Mouse (Mus musculus) hindbrain, embryonic 12.5 days (tissue): ENCODE measurements around the gene Cog5. TPM values are rescaled to one million over a fixed set of nuclear protein-coding genes. Genes with fewer than 3 reads are reported as not detected.

Source experiments
- ATAC-seq: fragments of 200-750 bp; cut with Nextera tagmentation; 2 replicates; pipeline ENCODE4 v1.8.0; 2017; ENCODE audit warnings: moderate TSS enrichment; ENCODE audit not compliant: low FRiP score
- H3K27ac ChIP-seq: fragments of 300-500 bp; sonication (generic); 2 replicates; pipeline ENCODE4 v1.5.1; 2016; ENCODE audit warnings: mild to moderate bottlenecking
- H3K27me3 ChIP-seq: fragments of 300-500 bp; sonication (generic); 2 replicates; pipeline ENCODE4 v1.6.1; 2016; ENCODE audit warnings: mild to moderate bottlenecking
- H3K36me3 ChIP-seq: fragments of 300-500 bp; sonication (generic); 2 replicates; pipeline ENCODE4 v1.6.1; 2016; ENCODE audit warnings: mild to moderate bottlenecking
- H3K4me1 ChIP-seq: fragments of 300-500 bp; sonication (generic); 2 replicates; pipeline ENCODE4 v1.6.1; 2016
- H3K4me2 ChIP-seq: fragments of 300-500 bp; sonication (generic); replicated peaks from 2 replicates; pipeline ENCODE4 v1.6.1; 2016; ENCODE audit warnings: mild to moderate bottlenecking
- H3K4me3 ChIP-seq: fragments of 300-500 bp; sonication (generic); 2 replicates; pipeline ENCODE4 v1.5.1; 2016; ENCODE audit warnings: mild to moderate bottlenecking
- H3K9ac ChIP-seq: fragments of 300-500 bp; sonication (generic); 2 replicates; pipeline ENCODE4 v1.6.1; 2016; ENCODE audit warnings: mild to moderate bottlenecking, moderate library complexity
- H3K9me3 ChIP-seq: fragments of 300-500 bp; sonication (generic); replicated peaks from 2 replicates; pipeline ENCODE4 v1.6.1; 2016; ENCODE audit warnings: mild to moderate bottlenecking
- WGBS: fragments of 180-500 bp; shearing (Covaris S2); methylation state at CpG from one replicate; pipeline ENCODE4 v1.1.7; 2016; 5-methylcytosine and 5-hydroxymethylcytosine counted together
- polyA plus RNA-seq: library from polyadenylated mRNA; unstranded; fragments of >200 nt; fragmentation: Nextera tagmentation; extraction: Ambion mirVana; gene quantifications from 2 replicates; pipeline ENCODE4 v1.2.1, GENCODE M21; 2016

Gene Cog5
- polyA plus RNA-seq, 1 experiment from 2014 or later = 38.1 TPM

- no peak for ATAC-seq
- Histone ChIP-seq H3K36me3 (0 out of 2 replicates have a peak, but pooled peaks cover 5% of the 10 kb centered on the region), H3K4me1 (peaks cover 4% of the 10 kb centered on the region), H3K9me3 (0 out of 2 replicates have a peak, but pooled peaks cover 3% of the 10 kb centered on the region), H3K27me3 (no peaks in the 10 kb centered on the region), H3K4me2 (no peak overlapping the region), H3K4me3 (no peak overlapping the region), H3K27ac (no peak overlapping the region), H3K9ac (no peak overlapping the region)
Measured at GRCm38 (mm10) chr12:31838521-31838920, 183.9 kb downstream of the Cog5 start.

- H3K27me3 ChIP-seq = no peaks in the 10 kb centered on the region
- H3K9ac ChIP-seq = no peak overlapping the region
- ATAC-seq = peak; percentile 81
- 0 out of 2 replicates have a peak overlapping the region, but pooled peaks have one; percentile 2 for H3K27ac ChIP-seq
- H3K36me3 ChIP-seq = 0 out of 2 replicates have a peak, but pooled peaks cover 5% of the 10 kb centered on the region
- peaks cover 4% of the 10 kb centered on the region for H3K4me1 ChIP-seq
- no peak overlapping the region for H3K4me2 ChIP-seq
- no peak overlapping the region for H3K4me3 ChIP-seq
- 0 out of 2 replicates have a peak, but pooled peaks cover 3% of the 10 kb centered on the region for H3K9me3 ChIP-seq
Measured at GRCm38 (mm10) chr12:31839249-31839648, 184.6 kb downstream of the Cog5 start.

GRCm38 (mm10) chr12:31846077-31846476 lies 191.4 kb downstream of the Cog5 start:
- WGBS = 92% methylated on average over 3 of the region's 3 CpGs
- no peak overlapping the region for H3K9ac ChIP-seq
- H3K36me3 ChIP-seq = 0 out of 2 replicates have a peak, but pooled peaks cover 5% of the 10 kb centered on the region
- H3K4me3 ChIP-seq = no peak overlapping the region
- H3K9me3 ChIP-seq = 0 out of 2 replicates have a peak, but pooled peaks cover 3% of the 10 kb centered on the region
- no peak for ATAC-seq
- no peaks in the 10 kb centered on the region for H3K27me3 ChIP-seq
- H3K4me1 ChIP-seq = no peaks in the 10 kb centered on the region
- H3K27ac ChIP-seq = no peak overlapping the region
- no peak overlapping the region for H3K4me2 ChIP-seq

- no peak overlapping the region for H3K4me2 ChIP-seq
- H3K4me1 ChIP-seq = no peaks in the 10 kb centered on the region
- H3K9me3 ChIP-seq = no peaks in the 10 kb centered on the region
- 80% methylated on average over 5 of the region's 5 CpGs for WGBS
- no peaks in the 10 kb centered on the region for H3K36me3 ChIP-seq
- H3K4me3 ChIP-seq = no peak overlapping the region
- H3K27ac ChIP-seq = no peak overlapping the region
- H3K27me3 ChIP-seq = no peaks in the 10 kb centered on the region
- no peak for ATAC-seq
- no peak overlapping the region for H3K9ac ChIP-seq
Measured at GRCm38 (mm10) chr12:31848630-31849415, 194.2 kb downstream of the Cog5 start.

- 98% methylated on average over 2 of the region's 2 CpGs for WGBS
- ATAC-seq = no peak
Measured at GRCm38 (mm10) chr12:31849601-31850000, 194.9 kb downstream of the Cog5 start.

GRCm38 (mm10) chr12:31854039-31854438 lies 199.4 kb downstream of the Cog5 start:
- H3K9ac ChIP-seq = no peak overlapping the region
- no peak overlapping the region for H3K4me2 ChIP-seq
- 80% methylated on average over 3 of the region's 3 CpGs for WGBS

More at GRCm38 (mm10) chr12:31849601-31850000, 194.9 kb downstream of the Cog5 start:
- no peaks in the 10 kb centered on the region for H3K36me3 ChIP-seq
- H3K27me3 ChIP-seq = no peaks in the 10 kb centered on the region
- no peak overlapping the region for H3K9ac ChIP-seq
- no peak overlapping the region for H3K4me2 ChIP-seq
- H3K27ac ChIP-seq = no peak overlapping the region
- H3K4me1 ChIP-seq = no peaks in the 10 kb centered on the region
- no peaks in the 10 kb centered on the region for H3K9me3 ChIP-seq
- no peak overlapping the region for H3K4me3 ChIP-seq

GRCm38 (mm10) chr12:31854817-31855216 lies 200.1 kb downstream of the Cog5 start:
- Histone ChIP-seq H3K27me3 (no peaks in the 10 kb centered on the region), H3K4me1 (no peaks in the 10 kb centered on the region), H3K36me3 (no peaks in the 10 kb centered on the region), H3K9ac (no peak overlapping the region), H3K27ac (no peak overlapping the region), H3K4me2 (no peak overlapping the region), H3K9me3 (no peaks in the 10 kb centered on the region), H3K4me3 (no peak overlapping the region)
- WGBS = 76% methylated on average over 2 of the region's 2 CpGs
- no peak for ATAC-seq

More at GRCm38 (mm10) chr12:31854039-31854438, 199.4 kb downstream of the Cog5 start:
- Histone ChIP-seq H3K4me3 (no peak overlapping the region), H3K27ac (no peak overlapping the region), H3K27me3 (no peaks in the 10 kb centered on the region), H3K4me1 (no peaks in the 10 kb centered on the region), H3K36me3 (no peaks in the 10 kb centered on the region), H3K9me3 (no peaks in the 10 kb centered on the region)
- no peak for ATAC-seq

GRCm38 (mm10) chr12:31857784-31858183 lies 203.1 kb downstream of the Cog5 start:
- H3K27me3 ChIP-seq = no peaks in the 10 kb centered on the region
- 85% methylated on average over 7 of the region's 7 CpGs for whole genome bisulfite sequencing
- no peaks in the 10 kb centered on the region for H3K36me3 ChIP-seq
- H3K9ac ChIP-seq = no peak overlapping the region
- H3K27ac ChIP-seq = no peak overlapping the region
- H3K4me1 ChIP-seq = no peaks in the 10 kb centered on the region
- H3K4me3 ChIP-seq = no peak overlapping the region
- no peaks in the 10 kb centered on the region for H3K9me3 ChIP-seq
- no peak overlapping the region for H3K4me2 ChIP-seq
- no peak for ATAC-seq

- H3K4me1 ChIP-seq = no peaks in the 10 kb centered on the region
- 91% methylated on average over 16 of the region's 16 CpGs for WGBS
- no peak overlapping the region for H3K4me3 ChIP-seq
Measured at GRCm38 (mm10) chr12:31862668-31863538, 208.2 kb downstream of the Cog5 start.

GRCm38 (mm10) chr12:31876775-31877174 lies 222.1 kb downstream of the Cog5 start:
- Histone ChIP-seq H3K4me3 (no peak overlapping the region), H3K4me2 (no peak overlapping the region), H3K27ac (no peak overlapping the region), H3K9me3 (no peaks in the 10 kb centered on the region), H3K27me3 (no peaks in the 10 kb centered on the region), H3K36me3 (no peaks in the 10 kb centered on the region), H3K4me1 (no peaks in the 10 kb centered on the region), H3K9ac (no peak overlapping the region)
- ATAC-seq = no peak
- 86% methylated on average over 4 of the region's 4 CpGs for WGBS

More at GRCm38 (mm10) chr12:31862668-31863538, 208.2 kb downstream of the Cog5 start:
- no peak overlapping the region for H3K9ac ChIP-seq
- no peak overlapping the region for H3K4me2 ChIP-seq
- no peaks in the 10 kb centered on the region for H3K36me3 ChIP-seq
- no peak overlapping the region for H3K27ac ChIP-seq
- no peak for ATAC-seq
- no peaks in the 10 kb centered on the region for H3K9me3 ChIP-seq
- no peaks in the 10 kb centered on the region for H3K27me3 ChIP-seq

- H3K9ac ChIP-seq = no peak overlapping the region
- no peaks in the 10 kb centered on the region for H3K36me3 ChIP-seq
- ATAC-seq = no peak
- no peak overlapping the region for H3K4me2 ChIP-seq
- H3K4me3 ChIP-seq = no peak overlapping the region
- no peak overlapping the region for H3K27ac ChIP-seq
- WGBS = 85% methylated on average over 1 of the region's 1 CpGs
- no peaks in the 10 kb centered on the region for H3K4me1 ChIP-seq
- no peaks in the 10 kb centered on the region for H3K9me3 ChIP-seq
- no peaks in the 10 kb centered on the region for H3K27me3 ChIP-seq
Measured at GRCm38 (mm10) chr12:31882736-31883135, 228.1 kb downstream of the Cog5 start.

GRCm38 (mm10) chr12:31884365-31884764 lies 229.7 kb downstream of the Cog5 start:
- no peak overlapping the region for H3K27ac ChIP-seq
- no peak overlapping the region for H3K4me2 ChIP-seq
- 90% methylated on average over 4 of the region's 4 CpGs for WGBS

More at GRCm38 (mm10) chr12:31884365-31884764, 229.7 kb downstream of the Cog5 start:
- Histone ChIP-seq H3K4me3 (no peak overlapping the region), H3K9me3 (no peaks in the 10 kb centered on the region), H3K4me1 (no peaks in the 10 kb centered on the region), H3K27me3 (no peaks in the 10 kb centered on the region), H3K36me3 (no peaks in the 10 kb centered on the region), H3K9ac (no peak overlapping the region)
- no peak for ATAC-seq
